Mouse (Mus musculus) hindbrain, embryonic 11.5 days (tissue): ENCODE results near the gene Slc1a5. TPM values are rescaled to one million over a fixed set of nuclear protein-coding genes. Genes with fewer than 3 reads are reported as not detected.

Experiments
- ATAC-seq: fragments of 200-750 bp; cut with Nextera tagmentation; 2 replicates; pipeline ENCODE4 v1.8.0; 2017; ENCODE audit warnings: mild to moderate bottlenecking, moderate TSS enrichment, moderate library complexity; ENCODE audit not compliant: low FRiP score
- DNase-seq: peaks from one replicate; pipeline ENCODE4 v3.0.0-alpha.2; 2015; ENCODE audit warnings: low spot score
- H3K27ac ChIP-seq: fragments of 300-500 bp; sonication (generic); 2 replicates; pipeline ENCODE4 v1.5.1; 2014; ENCODE audit warnings: mild to moderate bottlenecking, low read depth, low read length
- H3K27me3 ChIP-seq: fragments of 300-500 bp; sonication (generic); 2 replicates; pipeline ENCODE4 v1.6.1; 2014; ENCODE audit warnings: mild to moderate bottlenecking, low read length, moderate library complexity, mixed read lengths; ENCODE audit not compliant: control insufficient read depth, insufficient read depth
- H3K36me3 ChIP-seq: fragments of 300-500 bp; sonication (generic); 2 replicates; pipeline ENCODE4 v1.6.1; 2014; ENCODE audit warnings: mild to moderate bottlenecking, low read length, moderate library complexity, mixed read lengths; ENCODE audit not compliant: control insufficient read depth, insufficient read depth
- H3K4me1 ChIP-seq: fragments of 300-500 bp; sonication (generic); replicated peaks from 2 replicates; pipeline ENCODE4 v1.6.1; 2014; ENCODE audit warnings: low read length, mixed read lengths; ENCODE audit not compliant: control insufficient read depth, insufficient read depth
- H3K4me2 ChIP-seq: fragments of 300-500 bp; sonication (generic); replicated peaks from 2 replicates; pipeline ENCODE4 v1.6.1; 2014; ENCODE audit warnings: mild to moderate bottlenecking, low read depth, low read length
- H3K4me3 ChIP-seq: fragments of 300-500 bp; sonication (generic); 2 replicates; pipeline ENCODE4 v1.5.1; 2014; ENCODE audit warnings: low read depth, low read length
- H3K9ac ChIP-seq: fragments of 300-500 bp; sonication (generic); 2 replicates; pipeline ENCODE4 v1.6.1; 2014; ENCODE audit warnings: low read depth, low read length
- H3K9me3 ChIP-seq: fragments of 300-500 bp; sonication (generic); 2 replicates; pipeline ENCODE4 v1.6.1; 2016; ENCODE audit warnings: low read length; ENCODE audit not compliant: control insufficient read depth
- WGBS: fragments of 180-500 bp; shearing (Covaris S2); extraction: QIAGEN DNeasy Blood & Tissue Kit; methylation state at CpG from one replicate; pipeline ENCODE4 v1.1.7; 2014; 5-methylcytosine and 5-hydroxymethylcytosine counted together
- polyA plus RNA-seq: library from polyadenylated mRNA; unstranded; fragments of >200 nt; fragmentation: Nextera tagmentation; extraction: Ambion mirVana; gene quantifications from 2 replicates; pipeline ENCODE4 v1.2.1, GENCODE M21; 2014

The Slc1a5 gene
- polyA plus RNA-seq, 1 experiment from 2014 or later: 15.0 TPM

- Histone ChIP-seq H3K9me3 (no peaks in the 10 kb centered on the region), H3K27ac (no peak overlapping the region), H3K4me2 (no peak overlapping the region), H3K9ac (no peak overlapping the region), H3K36me3 (no peaks in the 10 kb centered on the region), H3K4me1 (peaks cover 6% of the 10 kb centered on the region; the same call in 1 of the 2 replicates), H3K27me3 (no peaks in the 10 kb centered on the region), H3K4me3 (no peak overlapping the region)
- 92% methylated on average over 8 of the region's 8 CpGs for WGBS
- DNase-seq (no peak), ATAC-seq (no peak)
These were observed 4.5 kb downstream of the Slc1a5 start for GRCm38 (mm10) chr7:16785541-16786083.

GRCm38 (mm10) chr7:16792316-16792715 lies 11.2 kb downstream of the Slc1a5 start:
- ATAC-seq: no peak
- DNase-seq: no peak
- Histone ChIP-seq H3K36me3 (0 out of 2 replicates have a peak, but pooled peaks cover 2% of the 10 kb centered on the region), H3K9me3 (no peaks in the 10 kb centered on the region), H3K4me3 (no peak overlapping the region), H3K27me3 (no peaks in the 10 kb centered on the region), H3K4me2 (no peak overlapping the region), H3K9ac (no peak overlapping the region), H3K27ac (no peak overlapping the region), H3K4me1 (no peaks in the 10 kb centered on the region)
- WGBS: 80% methylated on average over 5 of the region's 5 CpGs

- H3K27me3 ChIP-seq: no peaks in the 10 kb centered on the region
- H3K27ac ChIP-seq: no peak overlapping the region
- no peak overlapping the region for H3K4me3 ChIP-seq
- no peaks in the 10 kb centered on the region for H3K9me3 ChIP-seq
- no peak overlapping the region for H3K9ac ChIP-seq
- H3K4me1 ChIP-seq: no peaks in the 10 kb centered on the region
- DNase-seq (no peak), ATAC-seq (no peak)
- no peak overlapping the region for H3K4me2 ChIP-seq
- WGBS: 94% methylated on average over 19 of the region's 19 CpGs
- H3K36me3 ChIP-seq: 0 out of 2 replicates have a peak, but pooled peaks cover 2% of the 10 kb centered on the region
These were observed 12.0 kb downstream of the Slc1a5 start for GRCm38 (mm10) chr7:16793010-16793725.

GRCm38 (mm10) chr7:16794886-16795285 lies 13.7 kb downstream of the Slc1a5 start:
- no peak for ATAC-seq
- 95% methylated on average over 5 of the region's 5 CpGs for WGBS
- no peaks in the 10 kb centered on the region for H3K27me3 ChIP-seq
- 0 out of 2 replicates have a peak, but pooled peaks cover 2% of the 10 kb centered on the region for H3K36me3 ChIP-seq
- no peak overlapping the region for H3K4me2 ChIP-seq
- no peak for DNase-seq
- no peak overlapping the region for H3K27ac ChIP-seq
- no peak overlapping the region for H3K4me3 ChIP-seq
- H3K4me1 ChIP-seq: no peaks in the 10 kb centered on the region
- no peak overlapping the region for H3K9ac ChIP-seq
- H3K9me3 ChIP-seq: no peaks in the 10 kb centered on the region

GRCm38 (mm10) chr7:16804409-16805028 lies 23.4 kb downstream of the Slc1a5 start:
- H3K27me3 ChIP-seq: no peaks in the 10 kb centered on the region
- 0 out of 2 replicates have a peak, but pooled peaks cover 4% of the 10 kb centered on the region for H3K36me3 ChIP-seq
- 35% methylated on average over 8 of the region's 8 CpGs for WGBS
- DNase-seq: peak; percentile 60
- H3K4me2 ChIP-seq: no peak overlapping the region
- H3K4me3 ChIP-seq: no peak overlapping the region
- no peak overlapping the region for H3K27ac ChIP-seq
- H3K9ac ChIP-seq: no peak overlapping the region
- no peaks in the 10 kb centered on the region for H3K9me3 ChIP-seq
- no peaks in the 10 kb centered on the region for H3K4me1 ChIP-seq
- ATAC-seq: peak; percentile 51; the same call in 1 of the 2 replicates

- no peak overlapping the region for H3K4me3 ChIP-seq
- H3K27me3 ChIP-seq: peaks cover 25% of the 10 kb centered on the region
- no peak overlapping the region for H3K27ac ChIP-seq
- WGBS: 92% methylated on average over 9 of the region's 9 CpGs
- ATAC-seq (no peak), DNase-seq (peak; percentile 20)
- peaks cover 12% of the 10 kb centered on the region for H3K4me1 ChIP-seq
- 0 out of 2 replicates have a peak, but pooled peaks cover 4% of the 10 kb centered on the region for H3K36me3 ChIP-seq
- H3K9me3 ChIP-seq: no peaks in the 10 kb centered on the region
- no peak overlapping the region for H3K4me2 ChIP-seq
- no peak overlapping the region for H3K9ac ChIP-seq
These were observed 26.8 kb downstream of the Slc1a5 start for GRCm38 (mm10) chr7:16807936-16808335.

- no peak overlapping the region for H3K4me3 ChIP-seq
- ATAC-seq: no peak
- H3K27me3 ChIP-seq: peaks cover 25% of the 10 kb centered on the region
- H3K9ac ChIP-seq: no peak overlapping the region
- 0 out of 2 replicates have a peak, but pooled peaks cover 4% of the 10 kb centered on the region for H3K36me3 ChIP-seq
- 86% methylated on average over 9 of the region's 9 CpGs for WGBS
- H3K4me2 ChIP-seq: no peak overlapping the region
- no peak for DNase-seq
- H3K27ac ChIP-seq: no peak overlapping the region
- H3K4me1 ChIP-seq: peaks cover 12% of the 10 kb centered on the region
- no peaks in the 10 kb centered on the region for H3K9me3 ChIP-seq
These were observed 27.5 kb downstream of the Slc1a5 start for GRCm38 (mm10) chr7:16808647-16809046.

GRCm38 (mm10) chr7:16809739-16810138 lies 28.6 kb downstream of the Slc1a5 start:
- H3K9me3 ChIP-seq: no peaks in the 10 kb centered on the region
- peaks cover 25% of the 10 kb centered on the region for H3K27me3 ChIP-seq
- H3K36me3 ChIP-seq: 0 out of 2 replicates have a peak, but pooled peaks cover 4% of the 10 kb centered on the region
- DNase-seq: peak; percentile 83
- no peak overlapping the region for H3K27ac ChIP-seq
- H3K4me2 ChIP-seq: no peak overlapping the region
- H3K9ac ChIP-seq: no peak overlapping the region
- no peak for ATAC-seq
- H3K4me1 ChIP-seq: peaks cover 12% of the 10 kb centered on the region
- no peak overlapping the region for H3K4me3 ChIP-seq
- 32% methylated on average over 10 of the region's 10 CpGs for WGBS
